Mouse (Mus musculus) heart, postnatal 10 days (tissue): ENCODE measurements at regions not wholly inside any gene's neighbourhood (a gene's known extent, or its start where the extent isn't known, plus 50 kb on each side); places are given as distances from the start of the nearest gene placed in this dataset.
A peak's percentile ranks its signal among the peaks of the same experiment; 100 is the strongest.

ENCODE experiments used
- DNase-seq, 2 experiments: peaks; one replicate each; pipeline ENCODE4 v3.0.0; 2021
- intact Hi-C: fragments of 180-260 bp; cut with DNase I; formaldehyde crosslinking; loops from one replicate; pipeline ENCODE4 v1.15.1; 2025

DNA sequence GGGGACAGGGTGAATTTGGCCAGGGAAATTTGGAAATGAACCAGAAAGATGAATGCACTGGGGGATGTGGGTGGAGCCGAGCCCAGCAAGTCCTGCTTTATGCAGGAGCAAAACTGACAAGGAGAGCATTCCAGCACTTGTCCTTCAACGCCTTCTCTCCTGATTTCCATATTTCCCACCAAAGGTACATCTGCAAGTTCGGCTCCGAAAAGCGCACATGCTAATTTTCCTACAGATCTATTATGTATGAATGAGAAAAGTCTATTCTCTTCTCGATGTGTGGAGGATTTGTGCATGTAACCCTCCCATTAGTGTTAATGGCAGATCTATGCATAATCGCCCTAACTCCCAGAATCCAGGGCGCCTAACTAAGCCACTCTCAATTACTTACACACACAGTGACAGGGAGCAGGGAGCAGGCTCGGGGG, 190.8 kb downstream of the Zfp326 start:
- intact Hi-C loops = no loop called here
- DNase-seq = no peak

DNA sequence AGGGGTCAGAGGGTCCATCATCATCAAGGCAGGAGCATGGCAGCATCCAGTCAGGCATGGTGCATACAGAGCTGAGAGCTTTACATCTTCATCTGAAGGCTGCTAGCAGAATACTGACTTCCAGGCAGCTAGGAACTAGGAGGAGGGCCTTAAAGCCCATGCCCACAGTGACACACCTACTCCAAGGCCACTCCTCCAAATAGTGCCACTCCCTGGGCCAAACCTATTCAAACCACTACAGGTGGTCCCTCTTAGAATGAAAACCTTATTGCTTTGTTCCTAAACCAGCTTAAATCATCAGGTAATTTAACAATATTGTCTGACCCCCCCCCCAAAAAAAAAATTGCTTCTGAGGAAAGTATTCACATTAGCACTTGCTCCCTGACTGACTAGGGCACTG, 190.3 kb downstream of the Zfp326 start:
- intact Hi-C loops = no loop called here
- DNase-seq = no peak

DNA sequence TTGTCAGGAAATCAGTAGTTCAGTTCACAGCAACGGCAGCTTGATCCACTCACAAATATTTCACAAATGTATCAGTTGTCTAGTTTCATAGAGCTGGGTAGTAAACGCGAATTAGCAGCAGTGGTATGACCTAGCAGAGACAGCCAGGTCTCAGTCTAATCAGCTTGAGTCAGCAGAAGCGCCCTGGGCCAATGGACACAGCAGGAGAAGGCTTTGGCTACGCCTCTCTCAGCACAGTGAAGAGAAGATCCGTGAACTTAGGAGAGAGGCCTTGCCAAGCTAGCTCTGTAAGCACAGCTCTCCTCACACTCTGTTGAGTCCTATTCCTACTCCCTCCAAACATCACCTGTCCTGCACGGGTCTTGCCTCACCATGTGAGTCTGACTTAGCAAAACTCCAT, 188.0 kb downstream of the Zfp326 start:
- intact Hi-C loops = no loop called here
- no peak for DNase-seq

DNA sequence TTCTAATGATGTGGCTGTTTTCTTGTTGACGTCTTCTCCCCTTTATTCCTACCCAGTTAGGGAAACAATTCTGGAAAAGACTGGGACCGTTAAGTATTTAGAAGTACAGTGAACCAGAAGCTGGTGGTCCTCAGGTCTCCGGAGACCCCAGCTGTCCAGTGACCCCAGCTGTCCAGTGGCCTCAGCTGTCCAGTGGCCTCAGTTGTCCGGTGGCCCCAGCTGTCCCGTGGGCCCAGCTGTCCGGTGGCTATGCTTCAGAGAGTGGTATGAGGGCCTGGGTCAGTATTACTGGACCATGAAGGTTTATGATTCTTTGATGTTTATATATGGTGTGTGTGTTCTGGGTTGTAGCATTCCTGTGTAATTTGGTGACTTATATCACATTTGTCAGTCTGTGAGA, 186.6 kb downstream of the Zfp326 start:
- no peak for DNase-seq
- intact Hi-C loops = no loop called here

DNA sequence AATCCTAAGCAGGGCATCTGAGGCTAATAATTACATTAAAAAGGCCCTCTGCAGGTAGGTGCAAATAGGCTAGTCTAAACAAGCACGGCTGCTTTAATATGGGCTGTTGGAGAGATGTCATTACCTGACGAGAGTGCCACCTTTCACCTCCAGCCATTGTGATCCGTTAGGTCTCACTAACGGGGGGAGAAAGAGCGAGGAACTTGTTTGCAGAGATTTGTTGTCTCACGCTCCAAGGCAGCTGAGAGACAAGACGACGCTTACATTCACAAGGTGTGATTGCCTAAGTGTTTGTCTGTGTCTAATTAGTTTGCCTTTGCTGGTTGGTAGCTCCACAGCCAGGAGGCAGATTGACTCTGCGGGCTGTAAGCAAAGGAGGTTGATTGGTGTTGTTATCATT, 180.3 kb downstream of the Zfp326 start:
- intact Hi-C loops = no loop called here
- no peak for DNase-seq

GRCm38 (mm10) chr5:106055221-106055620, 178.9 kb downstream of the Zfp326 start:
- intact Hi-C loops = no loop called here
- DNase-seq = no peak

- no peak for DNase-seq
- intact Hi-C loops = no loop called here
Measured at GRCm38 (mm10) chr5:106051026-106051425, 174.7 kb downstream of the Zfp326 start.

DNA sequence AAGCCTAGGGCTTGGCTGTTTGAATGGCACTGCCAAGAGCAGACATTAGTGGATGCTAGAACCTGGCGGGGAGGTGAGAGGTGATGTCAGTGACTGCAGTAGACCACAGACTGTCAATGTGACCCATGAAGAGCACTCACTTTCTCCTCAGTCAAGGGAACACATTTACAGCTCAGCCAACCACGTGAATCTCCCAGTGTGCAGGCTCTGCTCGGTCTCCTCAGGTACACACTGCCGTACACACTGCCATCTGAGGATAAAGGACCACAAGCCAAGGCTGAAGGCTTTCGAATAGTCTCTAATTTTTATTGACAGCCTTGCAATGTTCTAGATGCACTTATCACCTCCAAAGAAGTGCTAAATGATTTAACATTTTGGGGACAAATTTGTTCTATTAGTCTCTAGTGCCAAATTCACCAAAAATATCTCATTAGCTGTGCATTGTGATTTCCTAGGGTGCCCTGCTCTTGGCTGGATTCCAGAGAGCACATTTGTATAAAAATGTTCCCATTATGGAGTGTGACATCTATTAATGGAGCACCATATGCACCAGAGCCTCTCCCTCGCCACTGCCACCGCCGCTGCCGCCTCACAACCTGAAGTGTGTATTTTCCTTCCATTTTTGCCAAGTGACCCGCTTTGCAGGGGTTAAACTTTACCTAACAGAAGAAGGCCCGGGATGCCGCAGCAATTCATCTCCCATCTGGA, 168.7 kb downstream of the Zfp326 start:
- DNase-seq = no peak
- intact Hi-C loops = no loop called here

- intact Hi-C loops = no loop called here
- DNase-seq = no peak
Measured at GRCm38 (mm10) chr5:106038321-106038720, 162.0 kb downstream of the Zfp326 start.

DNA sequence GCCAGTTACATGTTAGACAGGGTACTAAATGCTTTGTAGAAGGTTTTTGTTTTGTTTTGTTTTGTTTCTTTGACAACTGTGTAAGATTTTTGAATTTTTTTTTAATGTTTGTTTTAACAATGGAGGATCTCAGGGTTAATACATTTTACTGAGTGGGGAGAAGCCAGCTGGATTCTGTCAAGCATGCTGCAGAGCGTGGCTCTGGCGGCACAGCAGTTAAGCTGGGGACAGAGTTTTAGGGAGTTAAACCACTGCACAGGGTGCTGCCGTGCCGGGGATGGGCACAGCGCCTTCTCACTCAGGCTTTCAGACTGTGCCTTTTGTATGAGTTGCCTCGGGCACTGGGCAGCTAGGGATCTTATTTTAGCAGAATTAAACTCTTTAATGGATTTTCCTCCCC, 159.8 kb downstream of the Zfp326 start:
- intact Hi-C loops = no loop called here
- peak; percentile 0 to 7 for DNase-seq

- DNase-seq = no peak
- intact Hi-C loops = no loop called here
Measured at GRCm38 (mm10) chr5:106032956-106033355, 156.6 kb downstream of the Zfp326 start.

GRCm38 (mm10) chr5:106026861-106027260, 150.5 kb downstream of the Zfp326 start:
- DNase-seq = no peak
- intact Hi-C loops = no loop called here

DNA sequence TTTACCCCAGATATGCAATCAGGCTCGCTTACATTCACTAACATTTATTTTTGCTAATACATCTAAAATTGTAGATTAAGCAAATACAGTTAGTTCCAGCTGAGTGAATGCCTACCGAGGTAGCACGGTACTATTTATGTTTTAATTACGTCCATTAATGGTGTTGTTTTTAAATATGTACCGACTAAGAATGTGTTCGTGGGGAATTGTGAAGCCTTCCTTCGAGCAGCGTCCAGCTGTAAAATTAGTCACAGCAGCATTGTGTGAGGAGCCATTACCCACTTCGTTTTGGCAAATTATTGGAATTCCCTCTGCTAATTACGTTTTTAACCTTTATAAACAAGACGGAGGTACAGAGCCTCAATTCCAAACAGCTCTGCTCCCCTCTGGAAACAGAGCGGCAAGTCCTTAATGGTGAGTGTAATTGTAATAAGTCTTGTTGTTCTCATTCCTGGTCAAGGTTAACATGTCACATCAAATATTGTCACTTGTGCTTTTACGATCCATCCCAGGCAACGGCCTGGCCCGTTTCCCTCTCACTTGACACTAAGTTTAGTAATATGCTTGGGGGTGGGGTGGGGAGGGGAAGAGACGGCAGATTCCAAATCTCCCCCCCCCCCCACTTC, 128.0 kb downstream of the Zfp326 start:
- DNase-seq = no peak
- intact Hi-C loops = loop anchor here (10.0 kb wide), 1 partner anchor 360 kb away; no protein-coding TSS in a partner anchor

- intact Hi-C loops = loop anchor here (2.0 to 10.0 kb wide), 2 partner anchors 361 to 459 kb away; no protein-coding TSS in a partner anchor
Measured at GRCm38 (mm10) chr5:106003321-106004291, 127.2 kb downstream of the Zfp326 start.

GRCm38 (mm10) chr5:106002330-106002729, 126.0 kb downstream of the Zfp326 start:
- peak; percentile 14 to 26 for DNase-seq
- intact Hi-C loops = loop anchor here (2.0 to 10.0 kb wide), 2 partner anchors 362 to 460 kb away; no protein-coding TSS in a partner anchor

More at GRCm38 (mm10) chr5:106003321-106004291, 127.2 kb downstream of the Zfp326 start:
- no peak for DNase-seq

- no peak for DNase-seq
- intact Hi-C loops = no loop called here
Measured at GRCm38 (mm10) chr5:105994218-105994617, 117.9 kb downstream of the Zfp326 start.

DNA sequence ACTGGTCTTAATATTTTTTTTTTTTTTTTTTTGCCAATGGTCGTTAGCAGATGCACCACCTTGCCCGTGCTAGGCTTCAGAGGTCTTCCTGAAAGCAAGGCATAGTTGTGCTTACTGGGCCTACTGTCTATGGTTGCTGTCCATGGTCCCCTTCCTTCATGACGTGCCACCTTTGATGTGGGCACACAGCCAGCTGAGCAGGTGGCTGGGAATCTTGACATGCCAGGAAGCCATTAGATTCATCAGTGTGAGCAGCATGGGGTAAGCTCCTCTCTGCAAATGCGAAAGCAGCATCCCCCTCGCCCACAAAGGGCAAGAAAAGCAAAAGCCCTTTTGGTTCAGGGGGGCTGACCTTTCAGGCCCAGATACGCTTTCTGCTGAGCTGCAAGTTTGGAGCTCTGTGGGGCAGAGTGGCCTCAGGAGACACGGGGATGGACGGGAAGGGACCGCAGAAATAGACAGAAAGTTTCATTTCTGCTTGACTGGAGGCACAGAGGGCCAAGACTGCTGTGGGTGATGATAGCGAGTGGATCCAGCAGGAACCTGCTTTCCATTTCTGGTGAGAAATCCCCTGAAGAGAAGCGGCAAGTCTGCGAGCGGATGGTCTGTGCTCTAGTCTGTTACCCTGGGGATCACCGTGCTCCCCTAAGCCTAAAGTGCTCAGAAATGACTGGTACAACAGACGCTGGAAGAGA, 116.8 kb downstream of the Zfp326 start:
- intact Hi-C loops = no loop called here
- no peak for DNase-seq

DNA sequence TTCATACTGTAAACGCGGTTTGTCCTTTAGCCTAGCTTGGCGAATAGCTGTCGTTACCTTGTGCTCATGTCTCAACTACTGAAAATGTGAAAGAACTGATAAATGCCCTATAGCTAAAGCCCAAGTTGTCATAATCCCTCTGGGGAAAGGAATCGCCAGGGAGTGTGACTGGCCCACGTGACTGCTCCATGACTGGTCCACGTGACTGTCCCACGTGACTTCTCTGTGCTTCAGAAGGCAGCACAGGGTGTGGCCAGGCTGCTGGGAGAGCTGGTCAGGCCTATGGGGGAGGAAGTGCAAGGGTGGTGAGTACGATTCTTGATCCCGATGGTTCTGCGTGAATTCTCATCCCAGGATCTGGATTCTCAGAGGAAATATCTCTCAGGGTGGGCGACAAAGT, 114.4 kb downstream of the Zfp326 start:
- DNase-seq = no peak
- intact Hi-C loops = no loop called here

DNA sequence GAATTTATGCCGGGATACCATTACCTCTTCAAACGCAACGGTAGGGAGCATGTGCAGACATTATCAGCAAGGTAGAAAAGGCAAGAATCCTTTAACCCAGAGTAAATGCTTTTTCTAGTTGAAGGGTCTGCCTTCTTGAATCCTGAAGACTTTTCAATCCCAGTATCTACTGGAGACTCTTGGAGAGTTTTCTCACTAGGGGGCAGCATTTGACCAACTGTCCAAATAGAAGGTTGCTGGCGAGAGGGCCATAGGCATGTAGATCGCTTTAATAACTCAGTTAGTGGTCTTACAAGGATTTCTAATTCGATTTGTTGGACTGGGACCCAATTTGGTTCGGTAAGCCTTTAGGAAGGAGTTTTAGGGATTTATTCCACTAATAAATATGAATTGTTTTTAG, 110.0 kb downstream of the Zfp326 start:
- intact Hi-C loops = loop anchor here (5.0 kb wide), 1 partner anchor 816 kb away; no protein-coding TSS in a partner anchor
- DNase-seq = peak; percentile 46 to 70

DNA sequence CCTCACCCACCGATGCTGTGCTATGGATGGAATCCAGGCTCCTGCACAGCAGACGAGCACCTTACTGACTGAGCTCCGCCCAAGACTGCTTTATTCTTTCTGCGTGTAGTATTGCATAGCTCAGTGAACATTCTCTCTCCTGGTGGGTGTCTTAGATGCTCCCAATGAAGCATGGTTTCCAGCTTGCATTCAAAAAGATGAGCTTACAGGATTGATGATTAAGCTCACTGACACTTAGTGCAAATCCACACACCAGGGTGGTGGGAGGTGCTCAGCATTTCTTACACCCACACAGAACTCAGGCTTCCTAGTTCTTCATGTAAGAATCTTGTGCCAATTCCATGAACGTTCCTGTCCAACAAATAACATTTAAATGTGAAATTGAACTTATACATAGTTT, 106.8 kb downstream of the Zfp326 start:
- intact Hi-C loops = no loop called here
- DNase-seq = no peak
